Mouse (Mus musculus): ENCODE data around the gene Zfp36l2.

The Zfp36l2 gene

DNA sequence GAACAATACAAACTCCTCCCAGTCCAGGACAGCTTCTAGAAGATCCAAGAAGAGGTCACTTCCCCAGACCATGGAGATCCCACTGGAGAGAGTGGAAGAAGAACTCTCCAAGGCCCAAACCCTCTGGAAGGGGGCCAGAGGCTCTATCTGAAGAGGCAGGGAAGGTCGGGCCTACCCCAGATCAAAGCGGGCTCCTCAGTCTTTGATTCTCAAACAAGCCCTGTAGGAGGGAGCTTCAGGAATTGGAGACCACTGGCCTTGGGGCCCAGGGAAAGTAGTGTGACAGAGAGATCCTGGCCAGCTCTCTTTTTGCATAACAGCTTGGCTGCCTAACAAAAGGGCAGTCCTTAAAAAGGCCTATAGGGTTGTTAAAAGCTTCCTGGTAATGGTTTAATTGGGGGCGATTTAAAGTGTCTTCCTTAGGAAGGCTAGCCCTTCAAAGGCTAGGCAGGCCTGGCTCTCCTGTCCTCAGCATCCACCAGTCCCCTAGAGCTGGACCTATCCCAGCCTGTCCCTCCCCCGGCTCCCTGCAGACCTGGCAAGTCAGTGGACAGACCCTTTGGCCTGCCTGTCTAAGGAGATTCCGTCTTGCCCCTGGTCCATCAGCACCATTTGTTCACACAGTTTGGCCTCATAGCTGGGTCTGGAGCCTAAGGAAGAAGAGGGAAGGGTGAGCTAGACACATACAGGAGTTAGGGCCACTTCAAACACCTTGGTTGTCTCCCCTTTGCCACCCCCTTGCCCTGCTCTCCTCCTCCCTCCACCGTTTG, 35.4 kb downstream of the Zfp36l2 start:
- no peak for DNase-seq (ENCODE audit: low spot score)

DNA sequence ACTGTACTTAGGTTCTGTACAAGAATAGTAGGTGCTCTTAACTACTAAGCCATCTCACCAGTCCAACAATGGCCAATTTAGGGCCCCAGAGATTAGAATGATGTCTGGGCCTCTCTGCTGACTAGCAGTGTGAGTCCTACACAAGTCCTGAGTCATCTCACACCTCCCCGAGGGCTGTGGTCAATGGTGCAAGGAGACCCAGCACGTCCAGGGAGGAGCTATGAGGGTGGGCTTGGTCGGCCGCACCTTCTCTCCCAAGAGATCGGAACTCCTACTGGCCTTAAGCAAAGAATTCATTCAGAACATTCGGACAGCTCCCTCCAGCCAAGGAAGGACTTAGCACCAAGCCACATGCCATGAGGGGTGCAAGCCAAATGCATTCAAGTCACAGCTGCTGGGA, 36.4 kb downstream of the Zfp36l2 start:
- DNase-seq (ENCODE audit: low spot score) = no peak

DNA sequence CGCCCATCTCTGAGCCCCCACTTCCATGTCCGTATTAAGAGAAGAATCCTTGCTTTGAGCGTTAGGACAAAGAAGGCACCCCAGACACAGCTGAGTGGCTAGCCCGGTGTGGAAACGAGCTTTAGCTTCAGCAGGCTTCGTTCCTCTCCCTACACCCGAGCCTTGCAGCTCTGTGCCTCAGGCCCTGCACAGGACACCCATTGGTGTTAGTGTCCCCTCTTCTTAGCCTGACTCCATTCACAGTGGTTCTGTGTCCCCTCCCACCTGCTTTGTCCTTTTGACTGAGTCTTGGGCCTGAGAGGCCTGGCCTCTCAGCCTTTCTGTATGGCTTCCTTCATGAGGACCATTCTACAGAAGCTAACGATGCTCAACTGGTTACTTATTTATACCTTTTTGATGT, 37.5 kb downstream of the Zfp36l2 start:
- DNase-seq (ENCODE audit: low spot score) = no peak

DNA sequence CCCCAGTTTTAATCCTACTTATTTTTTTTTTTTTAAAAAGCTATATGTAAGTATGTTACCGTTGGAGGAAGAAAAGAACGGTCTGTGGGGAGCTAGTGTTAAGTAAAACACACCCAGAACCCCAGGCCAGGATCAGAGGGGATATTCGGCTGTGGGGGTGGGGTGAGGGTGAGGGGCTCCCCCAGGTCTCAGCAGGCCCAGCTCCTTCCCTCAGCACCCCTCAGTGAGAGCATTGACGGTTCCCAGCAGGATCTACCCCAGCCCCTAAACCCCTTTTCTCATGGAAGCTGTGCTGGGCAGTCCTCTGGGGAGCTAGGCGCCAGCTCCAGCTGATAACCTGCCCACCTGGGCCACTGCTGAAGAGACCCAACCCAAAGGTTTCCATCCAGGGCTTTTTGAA, 38.2 kb downstream of the Zfp36l2 start:
- no peak for DNase-seq (ENCODE audit: low spot score)

DNA sequence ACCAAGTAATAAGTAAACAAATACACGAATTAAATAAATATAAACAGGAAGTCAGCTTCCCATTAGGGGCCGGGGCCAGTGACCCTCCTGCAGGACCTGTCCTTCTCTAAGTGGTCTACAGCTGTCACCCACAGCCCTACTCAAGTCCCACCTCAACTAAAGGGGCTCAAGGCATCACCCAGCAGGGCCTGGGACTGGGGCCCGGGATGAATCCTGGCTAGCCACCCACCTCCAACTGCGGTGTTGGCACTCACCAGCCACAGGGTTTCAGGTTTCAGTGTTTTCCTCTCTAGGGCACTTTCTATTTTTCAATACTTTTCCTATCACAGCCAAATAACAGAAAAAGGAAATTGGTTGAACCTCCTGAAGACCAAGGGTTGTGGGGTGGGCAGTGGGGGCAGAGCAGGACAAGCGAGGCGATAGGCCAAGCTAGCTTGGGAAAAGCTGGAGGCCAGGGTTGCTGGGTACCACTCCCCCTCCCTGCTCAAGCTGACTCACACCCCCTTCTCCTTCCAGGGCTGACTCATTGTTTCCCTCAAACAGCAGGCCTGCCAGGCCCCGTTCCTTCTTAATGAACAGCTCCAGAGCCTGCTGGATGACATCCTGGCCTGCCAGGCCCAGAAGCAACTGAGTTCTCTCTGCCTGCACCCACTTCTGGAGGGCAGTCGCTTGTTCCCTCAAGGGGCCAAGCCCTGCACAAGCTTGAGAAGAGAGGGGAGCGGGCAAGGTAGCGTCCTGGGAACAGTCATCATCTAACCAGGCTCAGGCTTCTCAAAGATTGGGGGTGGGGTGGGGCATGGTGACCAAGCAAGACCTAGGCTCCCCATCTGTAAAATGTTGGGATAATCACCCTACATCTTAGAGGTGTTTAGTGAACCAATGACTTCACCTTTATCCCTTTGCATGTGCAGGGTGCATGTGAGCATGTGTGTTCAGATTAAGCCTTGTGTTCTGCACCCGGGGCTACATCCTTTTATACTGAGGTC, 39.0 kb downstream of the Zfp36l2 start:
- no peak for DNase-seq (ENCODE audit: low spot score)

DNA sequence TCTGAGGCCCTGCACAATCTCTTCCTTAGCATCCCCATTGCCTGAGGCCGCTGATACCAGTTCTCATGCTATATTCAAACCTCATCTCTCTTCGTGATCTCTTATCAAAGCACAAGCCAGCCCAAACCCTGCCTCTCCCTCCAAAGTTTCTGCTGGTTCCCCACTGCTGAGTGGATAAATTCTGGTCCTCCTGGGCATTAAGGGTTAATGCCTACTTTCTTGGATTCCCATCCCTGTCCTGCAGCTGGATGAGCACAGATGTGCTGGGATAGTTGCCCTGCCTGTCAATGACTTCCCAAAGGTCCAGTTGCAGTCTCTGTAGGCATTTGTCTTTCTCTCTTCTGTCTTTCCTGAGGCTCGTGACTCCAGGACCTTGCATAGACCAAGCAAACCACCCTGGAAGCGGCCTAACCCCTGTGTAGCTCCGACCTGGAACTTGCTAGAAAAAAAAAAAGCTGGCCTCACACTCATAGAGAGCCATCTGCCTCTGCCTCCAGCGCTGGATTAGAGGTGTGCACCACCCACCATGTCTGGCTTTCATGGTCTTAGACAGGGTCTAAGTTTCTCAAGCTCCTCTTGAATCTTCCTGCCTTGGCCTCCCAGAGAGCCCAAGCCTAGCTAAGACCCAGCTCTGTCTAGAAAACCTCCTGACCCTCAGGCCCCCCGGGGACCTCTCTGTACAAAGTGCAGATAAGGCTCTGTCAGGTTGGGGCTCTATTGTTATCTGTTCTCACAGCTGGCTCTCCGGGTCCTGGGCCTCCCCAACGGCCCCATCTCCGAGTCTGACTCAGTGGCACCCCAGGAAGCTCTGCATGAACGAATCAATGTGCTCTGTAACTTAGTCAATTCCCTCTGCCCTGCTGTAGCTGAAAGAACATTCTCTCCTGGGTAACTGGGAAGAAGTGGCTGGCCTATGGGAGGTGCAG, 40.3 kb downstream of the Zfp36l2 start:
- no peak for DNase-seq (ENCODE audit: low spot score)

DNA sequence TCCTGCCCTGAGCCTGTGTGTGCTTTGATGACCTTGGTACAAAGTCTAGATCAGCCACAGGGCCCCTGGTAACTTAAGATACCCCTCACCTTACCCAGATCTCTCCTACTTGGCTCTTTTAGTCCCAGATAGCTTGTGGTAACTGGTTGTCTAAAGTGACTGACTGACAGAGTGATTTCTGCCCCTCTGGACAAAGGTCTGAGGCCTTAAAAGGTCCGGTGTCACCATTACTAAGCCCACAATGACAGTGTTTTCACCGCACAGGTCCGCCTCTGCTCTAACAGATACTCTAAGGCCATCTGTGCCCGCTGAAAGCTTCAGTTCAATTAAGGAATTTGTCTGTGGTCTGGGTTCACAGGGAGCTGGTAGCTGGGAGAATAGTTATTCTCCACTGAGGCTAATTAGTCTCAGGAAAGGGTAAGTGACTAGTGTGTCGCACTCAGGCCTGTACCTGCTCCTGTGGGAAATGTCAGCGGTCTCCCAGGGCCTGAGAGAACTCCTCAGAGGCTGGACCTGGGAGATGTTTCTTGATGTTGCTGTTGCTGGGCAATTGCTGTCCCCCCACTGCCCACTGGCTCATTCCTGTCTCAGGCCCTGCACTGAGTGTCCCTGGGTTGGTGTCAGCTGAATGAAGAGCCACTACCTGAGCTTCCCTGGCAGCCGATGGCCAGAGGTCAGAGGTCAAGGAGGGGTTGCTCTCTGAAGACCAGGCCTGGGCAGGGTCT, 41.1 kb downstream of the Zfp36l2 start:
- no peak for DNase-seq (ENCODE audit: low spot score)

DNA sequence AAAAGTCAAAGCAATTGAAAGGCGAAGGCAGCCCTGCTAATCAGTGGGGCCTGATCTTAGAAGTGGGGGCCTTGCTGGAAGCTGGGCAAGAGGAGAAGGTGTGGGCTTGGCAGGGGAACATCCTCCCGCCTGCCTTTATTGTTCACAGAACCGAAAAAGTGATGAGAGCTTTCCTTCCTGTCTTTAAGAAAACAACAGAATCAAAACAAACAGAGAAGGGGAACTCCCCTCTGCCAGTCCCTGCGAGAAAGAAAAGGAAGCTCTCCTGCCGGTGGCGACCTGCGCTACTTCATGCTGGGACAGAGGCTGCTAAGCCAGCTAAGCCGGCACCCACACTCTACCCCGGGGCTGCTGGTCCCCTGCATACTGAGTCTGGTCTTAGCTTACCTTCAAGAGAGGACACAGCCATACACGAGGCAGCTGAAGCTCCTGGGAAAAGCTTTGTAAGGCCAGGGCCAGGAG, 41.9 kb downstream of the Zfp36l2 start:
- no peak for DNase-seq (ENCODE audit: low spot score)

DNA sequence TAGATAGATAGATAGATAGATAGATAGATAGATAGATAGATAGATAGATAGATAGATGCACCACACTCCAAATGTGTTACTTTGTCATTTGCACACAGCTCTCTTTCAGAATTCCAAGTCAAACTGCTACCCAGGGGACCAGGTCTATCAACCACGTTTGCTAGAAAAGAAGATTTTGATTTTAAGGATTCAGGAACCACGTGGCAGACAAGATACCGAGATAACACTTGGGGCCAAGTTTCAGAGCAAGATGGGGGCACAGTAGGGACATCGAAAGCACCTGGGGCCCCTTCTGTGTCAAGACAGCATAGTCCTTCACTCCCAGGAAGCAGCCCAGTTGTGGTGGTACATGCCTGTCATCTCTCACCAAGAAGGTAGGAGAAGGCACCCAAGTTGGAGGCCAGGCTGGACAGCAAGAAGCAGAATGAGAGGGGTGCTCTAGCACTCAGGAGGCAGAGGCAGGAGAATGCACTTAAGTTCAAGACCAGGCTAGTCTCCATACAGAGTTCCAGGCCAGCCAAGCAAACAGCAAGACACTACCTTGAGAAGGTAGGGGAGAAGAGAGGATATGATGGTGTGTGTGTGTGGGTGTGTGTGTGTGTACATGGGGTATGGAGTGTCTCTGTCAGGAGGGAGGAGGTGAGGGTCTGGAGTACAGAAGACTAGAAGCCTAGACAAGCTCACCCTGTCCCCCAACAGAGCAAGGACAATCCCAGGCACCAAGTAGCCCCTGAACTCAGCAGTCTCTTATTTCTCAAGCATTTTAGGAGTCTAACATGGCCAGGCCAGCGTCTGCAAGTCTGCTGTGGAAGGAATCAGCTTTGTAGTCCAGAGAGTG, 42.8 kb downstream of the Zfp36l2 start:
- no peak for DNase-seq (ENCODE audit: low spot score)

DNA sequence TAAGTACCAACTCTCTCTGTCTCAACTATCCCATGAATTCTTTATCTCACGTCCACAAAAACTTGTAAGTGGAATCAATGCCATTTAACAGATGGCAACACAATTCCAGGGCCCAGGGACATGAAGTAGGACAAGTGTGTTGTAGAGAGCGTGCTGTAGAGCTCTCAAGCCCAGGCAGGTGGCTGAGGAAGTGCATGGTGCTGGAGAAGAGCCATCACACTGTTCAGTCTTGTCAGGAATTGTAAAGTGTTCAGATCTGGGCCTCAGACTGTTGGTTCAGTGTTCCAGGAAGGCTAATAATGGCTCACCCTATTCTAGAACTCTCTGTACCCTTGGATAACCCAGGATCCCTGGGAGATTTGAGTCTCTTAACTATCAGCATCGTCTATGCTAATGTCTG, 43.6 kb downstream of the Zfp36l2 start:
- DNase-seq (ENCODE audit: low spot score) = no peak

DNA sequence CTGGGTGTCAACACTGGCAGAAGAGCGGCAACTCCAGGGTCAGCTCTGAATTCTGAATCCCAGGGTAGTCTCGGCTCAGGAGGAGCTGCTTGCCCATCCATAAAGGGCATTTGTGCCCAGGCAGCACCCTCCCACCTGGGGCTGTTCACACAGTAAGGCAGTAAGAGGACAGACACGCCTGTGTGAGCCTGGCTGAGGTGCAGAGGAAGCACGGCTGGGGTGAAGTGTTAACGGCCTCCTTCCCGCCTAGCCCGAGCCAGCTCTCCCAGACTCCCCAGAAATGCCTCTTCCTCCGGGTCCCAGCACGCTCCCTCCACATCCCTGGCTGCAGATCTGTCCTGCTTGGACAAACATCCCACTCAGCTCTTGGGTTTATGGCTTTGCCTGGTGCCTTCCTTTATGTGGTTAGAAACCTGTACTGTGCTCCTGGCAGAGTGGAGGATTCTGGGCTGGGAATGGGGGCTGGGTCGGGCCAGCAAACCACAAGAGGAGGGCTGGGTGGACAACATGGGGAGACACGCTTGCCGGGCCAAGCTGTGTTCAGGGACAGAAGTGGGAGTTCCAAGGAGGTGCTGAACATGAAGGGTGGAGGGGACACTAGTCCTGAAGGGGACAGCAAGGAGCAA, 44.4 kb downstream of the Zfp36l2 start:
- DNase-seq (ENCODE audit: low spot score) = no peak

DNA sequence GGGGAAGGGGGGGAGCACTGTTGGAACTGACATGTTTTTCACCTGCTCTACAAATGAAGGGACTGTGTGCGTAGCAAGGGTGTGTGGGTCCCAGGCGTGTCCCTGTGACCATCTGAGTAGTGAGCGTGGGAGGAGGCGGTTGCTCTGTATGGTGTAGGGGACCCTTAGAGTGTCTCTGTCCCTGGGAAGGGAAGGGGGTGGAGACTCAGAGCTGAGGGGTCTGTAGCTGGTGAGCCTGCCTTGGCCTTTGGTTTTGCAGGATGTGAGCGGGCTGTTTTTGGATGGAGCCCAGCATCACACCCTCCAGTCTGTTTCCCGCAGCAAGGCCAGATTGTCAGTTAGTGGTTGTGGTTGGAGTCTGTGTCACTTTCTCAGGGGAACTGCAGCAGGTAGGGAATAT, 46.1 kb downstream of the Zfp36l2 start:
- no peak for DNase-seq (ENCODE audit: low spot score)

DNA sequence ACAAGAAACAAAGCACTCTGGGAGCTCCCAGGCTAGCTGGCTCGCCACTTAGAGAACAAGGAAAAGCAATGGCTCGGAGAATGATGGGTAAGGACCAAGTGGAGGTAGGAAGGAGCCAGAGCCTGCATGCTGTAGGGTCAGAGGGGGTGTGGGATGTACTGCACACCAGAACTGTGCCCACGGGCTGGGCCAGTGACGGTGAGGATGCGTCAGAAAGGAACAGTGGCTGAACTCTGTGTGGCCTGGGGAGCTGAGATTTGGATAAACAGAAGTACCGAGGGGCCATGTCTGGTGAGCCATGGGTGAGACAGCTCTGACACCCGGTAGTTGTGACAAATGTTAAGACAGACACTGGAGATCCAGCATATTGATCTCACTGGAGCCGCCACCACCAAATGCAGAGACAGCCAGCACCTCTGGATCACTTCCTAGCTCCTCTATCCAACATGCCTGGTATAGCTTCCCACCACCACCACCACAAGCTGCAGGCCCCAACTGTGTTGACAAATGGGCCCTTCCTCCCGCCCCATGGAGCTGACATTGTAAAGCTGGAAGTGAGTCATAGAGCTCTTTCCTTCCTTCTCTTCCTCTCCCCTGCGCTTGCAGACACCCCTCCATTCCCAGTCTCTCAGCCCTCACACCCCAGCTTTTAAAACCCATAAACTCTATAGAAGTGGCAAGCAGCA, 46.8 kb downstream of the Zfp36l2 start:
- DNase-seq (ENCODE audit: low spot score) = no peak

DNA sequence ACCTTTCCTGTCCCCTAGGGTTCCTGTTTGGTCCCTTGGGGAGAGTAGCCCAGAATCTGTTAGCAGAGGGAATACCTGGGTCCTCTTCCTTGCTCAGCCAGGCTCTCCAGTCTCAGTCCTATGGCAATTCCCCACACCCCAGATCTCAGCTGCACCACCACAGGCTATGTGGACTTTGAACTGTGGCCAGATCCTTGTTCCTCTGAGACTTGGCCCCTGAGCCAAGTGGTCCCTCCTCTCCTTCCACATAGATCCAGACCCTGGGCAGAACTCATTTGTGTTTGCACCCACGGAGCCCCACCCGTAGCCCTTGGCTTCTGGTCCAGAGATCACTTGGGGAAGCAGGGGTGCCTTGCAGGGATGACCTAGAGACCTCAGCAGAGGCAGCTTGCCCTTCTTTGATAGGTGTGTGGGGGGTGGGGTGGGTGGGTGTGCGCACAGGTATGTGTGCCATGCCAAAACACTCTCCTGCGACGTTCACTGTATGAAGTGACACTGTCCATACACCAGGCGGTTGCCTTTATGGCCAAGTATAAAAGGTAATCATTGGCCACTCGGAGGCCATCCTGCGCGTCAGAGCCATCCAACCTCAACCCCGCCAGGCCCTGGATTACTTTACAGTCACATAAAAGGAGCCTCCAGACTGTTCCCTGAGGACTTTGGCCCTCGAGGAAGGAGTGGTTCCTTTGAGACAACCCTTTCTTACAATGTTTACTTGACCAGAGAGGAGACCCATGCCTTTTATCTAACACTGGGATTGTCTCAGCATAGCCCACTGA, 50.2 kb downstream of the Zfp36l2 start:
- peak; percentile 83 for DNase-seq (ENCODE audit: low spot score)

DNA sequence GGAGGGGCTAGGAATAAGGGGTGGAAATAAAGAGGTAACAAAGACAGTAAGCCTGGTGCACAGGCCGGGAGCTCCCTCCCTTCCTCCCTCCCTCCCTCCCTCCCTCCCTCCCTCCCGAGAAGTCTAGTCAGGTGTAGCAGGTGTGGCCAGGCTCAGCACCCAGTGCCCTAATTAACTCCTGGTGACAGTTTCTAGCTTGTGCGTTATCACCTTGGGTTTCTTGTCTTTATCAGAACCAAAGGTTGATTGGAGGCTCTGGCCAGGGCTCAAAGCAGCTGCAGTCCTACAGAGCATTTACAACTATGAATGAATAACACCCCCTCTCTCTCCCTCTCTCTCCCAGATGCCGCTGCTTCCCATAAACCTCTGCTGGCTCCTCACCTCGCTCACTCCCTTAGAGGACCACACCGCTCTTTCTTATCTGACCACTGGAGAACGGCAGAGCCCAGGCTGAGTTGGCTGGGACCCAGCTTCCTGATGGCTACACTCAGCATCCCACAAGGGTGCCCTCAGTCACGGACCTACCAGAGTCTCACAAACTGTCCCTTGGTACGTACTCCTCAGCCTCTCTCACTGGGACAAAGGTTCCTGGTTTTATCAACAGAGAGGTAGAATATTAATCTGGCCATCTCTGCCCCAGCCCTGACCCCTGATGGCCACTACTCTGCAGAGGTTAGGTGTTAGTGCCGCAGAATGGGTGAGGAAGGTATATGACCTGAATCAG, 50.9 kb downstream of the Zfp36l2 start:
- DNase-seq (ENCODE audit: low spot score) = no peak

DNA sequence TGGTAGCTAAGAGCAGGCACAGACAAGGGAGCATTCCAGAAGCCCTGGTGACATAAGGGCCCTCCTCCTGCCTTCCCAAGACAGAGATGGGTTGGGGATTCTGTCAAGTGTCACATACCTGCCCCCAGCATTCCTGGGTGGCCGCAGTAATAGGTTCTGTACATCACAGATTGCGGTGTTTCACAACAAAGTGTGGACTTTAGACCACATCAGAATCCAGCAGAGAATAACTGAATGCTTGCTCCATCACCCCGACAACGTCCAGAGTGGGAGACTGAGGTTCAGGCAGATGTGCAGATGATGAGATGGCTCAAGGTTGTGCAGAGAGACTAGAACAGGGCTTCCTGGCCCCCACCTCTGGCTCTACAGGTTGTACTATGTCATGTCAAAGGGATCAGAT, 51.5 kb downstream of the Zfp36l2 start:
- no peak for DNase-seq (ENCODE audit: low spot score)

DNA sequence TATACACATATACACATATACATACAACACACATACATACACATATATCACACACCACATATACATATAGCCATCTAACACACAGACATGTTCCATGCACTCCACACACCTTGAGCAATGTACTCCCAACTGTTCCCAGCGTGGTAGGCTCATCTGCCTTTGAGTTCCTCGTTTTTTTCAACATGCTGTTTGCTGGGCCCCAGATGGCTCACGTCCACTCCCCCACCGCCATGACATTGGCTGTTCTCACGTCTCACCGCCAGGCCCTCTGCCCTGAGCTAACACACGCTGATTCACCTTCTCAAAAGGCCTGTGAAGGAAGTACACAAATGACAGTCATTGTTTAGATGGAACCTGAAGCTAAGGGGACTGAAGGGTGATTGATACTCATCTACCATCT, 52.5 kb downstream of the Zfp36l2 start:
- DNase-seq (ENCODE audit: low spot score) = no peak

All from yolk sac, embryonic 10.5 days (tissue).